Mouse (Mus musculus) E14TG2a.4 (cell line): ENCODE measurements around the gene Dcaf17.

Experiments
- CTCF ChIP-seq: conservative IDR thresholded peaks from 2 replicates; pipeline ENCODE4 v1.5.1; 2014; ENCODE audit warnings: low read length
- NANOG ChIP-seq: IDR thresholded peaks from 2 replicates; pipeline ENCODE4 v1.6.1; 2014; ENCODE audit warnings: borderline replicate concordance, low read length, mixed read lengths

DNA sequence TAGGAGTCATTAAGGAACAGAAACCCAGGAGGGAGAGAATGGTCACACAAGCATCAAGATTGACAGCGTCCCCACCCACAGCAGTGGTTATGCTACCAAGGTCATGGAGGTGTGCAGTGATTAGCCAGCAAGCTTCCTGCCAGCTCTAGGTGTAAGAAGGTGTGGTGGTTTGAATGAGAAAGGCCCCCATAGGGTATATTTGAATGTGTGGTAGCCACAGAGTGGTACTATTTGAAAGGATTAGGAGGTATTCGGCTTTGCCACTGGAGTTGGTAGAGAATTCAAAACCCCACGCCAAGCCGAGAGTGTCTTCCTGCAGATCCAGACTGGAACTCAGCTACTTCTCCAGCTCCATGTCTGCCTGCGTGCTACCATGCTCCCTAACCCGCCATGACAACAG, 32.1 kb upstream of the Dcaf17 start:
- TF ChIP-seq CTCF (no peak), NANOG (no peak)
